Mouse (Mus musculus) bone marrow macrophage, adult 2 months (primary cell): ENCODE measurements around the gene Ces1b. TPM values are rescaled to one million over a fixed set of nuclear protein-coding genes. Genes with fewer than 3 reads are reported as not detected.

Source experiments
- H3K27ac ChIP-seq: 2 replicates; pipeline ENCODE4 v1.5.1; 2012; ENCODE audit warnings: low read depth, low read length; ENCODE audit not compliant: insufficient read depth
- H3K4me1 ChIP-seq: 2 replicates; pipeline ENCODE4 v1.6.1; 2012; ENCODE audit warnings: low read length; ENCODE audit not compliant: control insufficient read depth, insufficient read depth
- H3K4me3 ChIP-seq: 2 replicates; pipeline ENCODE4 v1.5.1; 2012; ENCODE audit warnings: mild to moderate bottlenecking, low read length, moderate library complexity; ENCODE audit not compliant: insufficient read depth
- CTCF ChIP-seq: IDR thresholded peaks from 2 replicates; pipeline ENCODE4 v1.5.1; 2012; ENCODE audit warnings: low read depth, mild to moderate bottlenecking, low read length, moderate library complexity
- POLR2A ChIP-seq: IDR thresholded peaks from 2 replicates; pipeline ENCODE4 v1.6.1; 2012; ENCODE audit warnings: mild to moderate bottlenecking, low read depth, low read length, borderline replicate concordance
- polyA plus RNA-seq: library from polyadenylated mRNA; stranded (reverse); fragments of >200 nt; gene quantifications from 2 replicates; pipeline ENCODE4 v1.2.4, GENCODE M21; 2012; ENCODE audit not compliant: missing spikeins, insufficient read depth, insufficient read length

Ces1b gene
- polyA plus RNA-seq = not detected in 2 replicates

- Histone ChIP-seq H3K4me3 (no peak within 1 kb of the TSS), H3K27ac (no peak within 1 kb of the TSS), H3K4me1 (no peaks in the 10 kb centered on the region)
- TF ChIP-seq CTCF (no peak), POLR2A (no peak)
Observed at GRCm38 (mm10) chr8:93079887-93080286, at the start of gene Ces1b. TSS of gene Ces1b (minus strand) at chr8:93080017.

- TF ChIP-seq POLR2A = no peak
- TF ChIP-seq CTCF = no peak
- no peak overlapping the region for H3K27ac ChIP-seq
Observed at GRCm38 (mm10) chr8:93126476-93126875, 46.7 kb upstream of the Ces1b start.

GRCm38 (mm10) chr8:93122005-93122404 lies 42.2 kb upstream of the Ces1b start:
- no peak overlapping the region for H3K4me3 ChIP-seq
- TF ChIP-seq POLR2A = no peak
- no peak for TF ChIP-seq CTCF
- H3K27ac ChIP-seq = no peak overlapping the region
- H3K4me1 ChIP-seq = no peaks in the 10 kb centered on the region

More at GRCm38 (mm10) chr8:93126476-93126875, 46.7 kb upstream of the Ces1b start:
- Histone ChIP-seq H3K4me1 (no peaks in the 10 kb centered on the region), H3K4me3 (no peak overlapping the region)

GRCm38 (mm10) chr8:93095376-93095775 lies 15.6 kb upstream of the Ces1b start:
- no peaks in the 10 kb centered on the region for H3K4me1 ChIP-seq
- no peak overlapping the region for H3K27ac ChIP-seq
- no peak overlapping the region for H3K4me3 ChIP-seq
- TF ChIP-seq POLR2A (no peak), CTCF (no peak)

GRCm38 (mm10) chr8:93091324-93091723 lies 11.5 kb upstream of the Ces1b start:
- Histone ChIP-seq H3K27ac (no peak overlapping the region), H3K4me1 (no peaks in the 10 kb centered on the region), H3K4me3 (no peak overlapping the region)
- TF ChIP-seq POLR2A (no peak), CTCF (no peak)

- TF ChIP-seq CTCF (no peak), POLR2A (no peak)
- H3K4me3 ChIP-seq = no peak overlapping the region
- no peaks in the 10 kb centered on the region for H3K4me1 ChIP-seq
- no peak overlapping the region for H3K27ac ChIP-seq
Observed at GRCm38 (mm10) chr8:93088686-93089122, 8.9 kb upstream of the Ces1b start.

- H3K27ac ChIP-seq = no peak overlapping the region
- H3K4me3 ChIP-seq = no peak overlapping the region
- TF ChIP-seq POLR2A = no peak
- no peak for TF ChIP-seq CTCF
- H3K4me1 ChIP-seq = no peaks in the 10 kb centered on the region
Observed at GRCm38 (mm10) chr8:93088193-93088592, 8.4 kb upstream of the Ces1b start.

- no peaks in the 10 kb centered on the region for H3K4me1 ChIP-seq
- no peak overlapping the region for H3K27ac ChIP-seq
- TF ChIP-seq POLR2A = no peak
- no peak overlapping the region for H3K4me3 ChIP-seq
Observed at GRCm38 (mm10) chr8:93075251-93075650, 4.6 kb downstream of the Ces1b start.

- H3K4me1 ChIP-seq = no peaks in the 10 kb centered on the region
- TF ChIP-seq CTCF (no peak), POLR2A (no peak)
- no peak overlapping the region for H3K27ac ChIP-seq
- no peak overlapping the region for H3K4me3 ChIP-seq
Observed at GRCm38 (mm10) chr8:93063416-93064117, 16.2 kb downstream of the Ces1b start.

- no peak overlapping the region for H3K4me3 ChIP-seq
- no peak for TF ChIP-seq POLR2A
- no peaks in the 10 kb centered on the region for H3K4me1 ChIP-seq
- H3K27ac ChIP-seq = no peak overlapping the region
Observed at GRCm38 (mm10) chr8:93059185-93059584, 20.6 kb downstream of the Ces1b start.

GRCm38 (mm10) chr8:93055238-93055637 lies 24.6 kb downstream of the Ces1b start:
- no peaks in the 10 kb centered on the region for H3K4me1 ChIP-seq
- no peak overlapping the region for H3K27ac ChIP-seq
- no peak overlapping the region for H3K4me3 ChIP-seq
- TF ChIP-seq CTCF = no peak
- no peak for TF ChIP-seq POLR2A
